Mouse (Mus musculus) retina, adult 2 months (tissue): ENCODE measurements around the gene Axin2.

Source experiments
- DNase-seq: peaks from one replicate; pipeline ENCODE4 v3.0.0-alpha.2; 2012; ENCODE audit warnings: low read depth, low spot score

The Axin2 gene

DNA sequence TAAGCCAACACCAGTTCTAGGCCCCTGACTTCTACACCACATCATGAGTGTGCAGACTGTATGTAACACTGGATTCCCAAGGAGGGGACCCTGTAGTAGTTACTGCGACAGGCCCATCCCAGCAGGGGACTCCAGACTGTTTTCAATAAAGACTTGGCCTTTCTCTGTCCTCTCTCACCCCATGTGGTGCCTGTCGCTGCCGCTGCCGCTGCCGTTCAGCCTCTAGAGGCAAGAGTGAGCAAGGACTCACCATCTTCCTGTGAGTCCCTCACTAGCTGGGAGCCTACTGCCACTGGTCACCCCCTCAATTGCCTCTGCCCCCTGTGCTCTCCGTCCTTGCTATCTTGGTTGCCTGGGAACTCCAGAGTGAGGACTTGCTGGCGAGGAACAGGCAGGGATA is 8.6 kb downstream of the Axin2 start:
- DNase-seq, result no peak

DNA sequence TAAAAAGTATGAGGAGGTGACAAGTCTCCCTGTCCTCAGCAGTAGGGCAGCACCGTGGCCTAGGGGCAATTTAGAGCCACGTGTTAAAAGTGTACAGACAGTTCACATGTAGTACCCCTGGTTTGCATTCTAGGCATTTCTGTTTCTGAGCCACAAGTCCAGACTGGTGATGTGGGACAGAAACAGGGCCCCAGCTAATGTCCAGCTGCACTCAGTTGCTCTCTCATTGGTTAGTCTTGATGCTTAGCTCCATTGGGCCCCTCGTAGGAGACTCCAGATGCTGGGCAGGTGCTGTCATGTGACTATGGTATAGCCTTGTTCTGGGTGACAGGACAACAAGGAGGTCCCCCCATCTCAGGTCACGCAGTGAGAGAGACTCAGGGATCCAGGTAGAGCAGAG is 9.0 kb downstream of the Axin2 start:
- no peak for DNase-seq

DNA sequence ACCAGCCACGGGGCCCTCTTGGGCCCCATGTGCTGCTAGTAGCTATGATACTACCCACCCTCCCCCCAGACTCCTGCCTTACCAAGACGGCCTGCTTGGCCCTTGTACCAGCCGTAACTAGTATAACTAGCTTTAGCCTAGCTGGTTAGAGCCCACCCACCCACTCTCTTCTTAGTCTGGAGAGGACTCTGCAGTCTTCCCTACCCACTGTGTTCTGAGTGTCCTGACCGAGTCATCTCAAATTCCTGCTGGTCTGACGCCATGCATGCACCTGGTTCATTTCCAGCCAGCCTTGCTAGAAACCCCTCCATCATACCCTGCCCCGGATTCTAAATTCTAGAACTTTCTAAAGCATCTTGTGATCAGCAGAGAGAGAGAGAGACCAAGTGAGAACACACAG is 9.6 kb downstream of the Axin2 start:
- DNase-seq, result no peak

DNA sequence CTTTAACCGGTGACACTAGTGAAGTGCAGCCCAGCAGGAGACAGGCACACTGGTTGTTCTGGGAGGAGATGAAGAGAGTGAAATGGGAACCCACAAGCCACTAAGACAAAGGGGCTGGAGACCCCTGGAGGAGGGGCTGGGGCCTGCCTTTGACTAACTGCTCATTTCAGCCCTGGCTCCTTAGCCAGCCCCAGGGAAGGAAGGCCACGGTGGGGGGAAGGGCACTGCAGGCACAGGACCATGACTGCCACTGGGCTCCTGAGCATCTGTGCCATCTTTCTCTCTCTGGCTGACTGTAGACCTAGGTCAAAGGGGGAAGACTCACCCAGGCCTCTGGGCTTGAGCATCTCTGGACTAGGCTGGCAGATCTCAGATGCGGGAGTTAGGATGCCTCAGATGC is 10.5 kb downstream of the Axin2 start:
- no peak for DNase-seq

DNA sequence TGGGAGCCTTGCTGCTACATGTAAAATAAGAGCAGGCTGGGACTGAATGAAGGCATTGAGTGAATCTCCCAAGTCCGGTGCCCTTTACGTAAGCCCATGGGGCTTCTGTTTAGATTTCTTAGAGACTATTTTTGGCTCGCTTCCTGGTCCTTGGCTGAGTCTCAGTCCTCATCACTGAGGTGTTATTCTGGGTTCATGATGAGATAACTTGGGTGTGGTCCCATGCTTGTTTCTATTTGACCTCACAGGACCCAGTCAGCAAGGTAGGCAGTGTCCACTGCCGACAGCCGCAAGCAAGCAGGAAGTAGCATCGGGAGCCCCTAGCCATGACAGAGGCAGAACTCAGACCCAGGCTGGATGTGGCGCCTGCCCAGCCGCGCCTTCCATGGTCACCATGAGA is 13.7 kb downstream of the Axin2 start:
- DNase-seq, result no peak

DNA sequence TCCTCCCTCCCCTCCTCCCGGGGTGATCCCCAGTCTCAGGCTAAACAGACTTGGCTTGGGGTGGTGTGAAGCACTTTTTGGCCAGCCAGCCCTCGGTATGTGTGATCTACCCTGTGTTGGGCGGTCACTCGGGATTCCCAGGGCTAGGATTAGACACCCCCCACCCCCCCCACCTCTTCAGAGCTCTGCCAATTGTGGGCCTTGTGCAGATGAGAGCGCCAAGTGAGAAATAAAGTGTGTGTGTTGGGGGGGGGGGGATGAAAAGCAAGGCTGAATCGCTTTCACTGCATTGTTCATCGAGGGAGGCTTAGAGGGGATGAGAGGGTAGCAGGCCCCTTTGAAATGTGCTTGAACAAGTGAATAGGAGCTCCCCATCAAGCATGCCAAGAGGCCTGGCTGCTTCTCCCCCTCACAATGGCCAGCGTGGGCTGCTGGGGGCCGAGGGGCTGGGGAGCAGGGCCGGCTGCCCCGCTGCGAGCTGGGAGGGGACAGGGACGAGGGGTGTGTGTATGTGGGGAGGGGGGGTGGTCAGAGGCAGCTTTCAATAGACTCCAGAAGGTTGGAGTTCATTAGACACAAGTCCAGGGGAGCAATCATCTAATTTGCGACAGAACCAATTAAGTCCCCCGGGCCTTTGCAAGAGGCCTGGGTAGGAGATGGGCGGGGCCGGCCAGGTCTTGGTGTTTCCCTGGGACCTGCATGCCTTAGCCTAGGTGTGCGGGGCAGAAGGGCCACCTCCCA is 15.1 kb downstream of the Axin2 start:
- DNase-seq, result no peak

DNA sequence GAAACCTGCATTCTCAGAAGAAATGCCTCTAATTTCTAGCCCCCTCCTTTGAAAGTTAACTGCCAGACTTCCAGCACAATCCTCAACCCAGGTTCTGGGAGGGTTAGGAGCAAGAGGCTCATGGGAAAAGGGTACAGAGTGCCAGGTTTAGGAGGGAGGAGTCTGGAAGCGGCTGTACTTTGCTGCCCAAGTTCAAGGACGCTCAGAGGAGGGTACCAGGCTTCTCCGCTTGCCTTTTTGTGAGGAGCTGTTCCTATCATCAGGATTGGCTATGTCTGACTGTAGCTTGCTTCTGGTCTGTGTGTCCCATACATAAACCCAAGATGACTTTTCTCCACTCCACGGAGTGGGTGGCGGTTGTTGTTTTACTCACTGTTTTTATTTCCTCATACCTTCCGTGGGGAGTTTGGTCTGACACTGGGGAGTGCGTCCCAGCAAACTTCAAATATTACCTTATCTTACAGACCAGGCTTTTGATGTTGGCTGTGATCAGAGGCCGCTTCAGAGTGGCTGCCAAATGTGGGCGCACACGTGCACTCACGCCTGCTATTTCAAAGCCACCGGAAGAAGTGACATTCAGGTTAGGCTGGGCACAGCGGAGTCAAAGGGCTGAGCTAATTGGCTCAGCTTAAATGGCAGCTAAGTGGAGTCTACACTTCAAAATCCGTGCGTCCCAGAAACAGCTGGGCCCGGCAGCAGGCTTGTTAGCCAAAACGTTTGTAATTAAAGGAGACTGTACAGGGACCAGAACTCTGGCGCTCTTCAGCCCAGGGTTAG is 16.1 kb downstream of the Axin2 start:
- DNase-seq, result no peak

DNA sequence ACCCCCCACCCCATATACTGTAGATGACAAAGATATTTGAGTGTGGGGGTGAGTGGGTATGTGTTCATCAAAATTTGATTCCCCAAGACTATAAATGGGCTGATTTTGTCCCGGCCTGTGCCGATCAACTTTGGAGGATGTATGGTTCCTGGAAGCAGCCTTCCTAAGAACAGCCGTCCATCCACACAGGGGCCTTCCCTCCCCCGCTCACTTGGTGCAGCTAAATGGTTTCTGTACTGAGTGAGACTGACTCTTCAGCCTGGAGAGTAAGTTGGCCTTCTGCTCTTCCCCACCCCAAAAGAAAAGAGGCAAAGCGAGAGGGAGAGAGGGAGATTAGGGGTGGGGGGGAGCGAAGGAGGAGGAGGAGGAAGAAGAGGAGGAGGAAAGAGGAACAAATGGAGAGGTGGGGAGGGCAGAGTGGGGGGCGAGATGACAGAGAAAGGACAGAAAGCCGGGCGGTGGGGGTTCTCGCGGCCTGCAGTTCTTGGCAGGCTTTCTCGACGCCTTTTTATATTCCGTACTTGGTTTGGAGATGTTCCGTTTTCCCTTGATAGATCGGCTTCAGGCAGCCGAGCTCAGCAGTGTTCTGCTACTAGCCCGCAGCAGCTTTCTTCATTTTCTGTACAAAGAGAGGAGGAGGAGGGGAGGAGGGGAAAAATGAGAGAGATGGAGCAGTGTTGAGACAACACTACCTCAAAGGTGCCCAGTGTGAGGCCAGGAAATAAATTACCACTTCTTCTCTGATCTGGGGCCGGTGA is 20.7 kb downstream of the Axin2 start:
- DNase-seq, result no peak

DNA sequence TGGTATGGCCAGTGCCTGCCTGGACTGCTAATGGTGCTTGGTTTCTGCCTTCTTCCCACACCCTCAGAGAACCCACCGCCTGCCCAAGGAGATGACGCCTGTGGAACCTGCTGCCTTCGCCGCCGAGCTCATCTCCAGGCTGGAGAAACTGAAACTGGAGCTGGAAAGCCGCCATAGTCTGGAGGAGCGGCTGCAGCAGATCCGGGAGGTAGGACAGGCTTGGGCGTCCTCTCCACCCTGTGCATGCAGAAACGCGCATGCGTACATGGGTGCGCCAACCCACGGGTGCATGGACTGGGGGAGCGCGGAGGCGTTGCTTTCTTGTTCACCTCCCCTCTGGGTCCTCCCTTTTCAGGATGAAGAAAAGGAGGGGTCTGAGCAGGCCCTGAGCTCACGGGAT is 21.7 kb downstream of the Axin2 start:
- no peak for DNase-seq

DNA sequence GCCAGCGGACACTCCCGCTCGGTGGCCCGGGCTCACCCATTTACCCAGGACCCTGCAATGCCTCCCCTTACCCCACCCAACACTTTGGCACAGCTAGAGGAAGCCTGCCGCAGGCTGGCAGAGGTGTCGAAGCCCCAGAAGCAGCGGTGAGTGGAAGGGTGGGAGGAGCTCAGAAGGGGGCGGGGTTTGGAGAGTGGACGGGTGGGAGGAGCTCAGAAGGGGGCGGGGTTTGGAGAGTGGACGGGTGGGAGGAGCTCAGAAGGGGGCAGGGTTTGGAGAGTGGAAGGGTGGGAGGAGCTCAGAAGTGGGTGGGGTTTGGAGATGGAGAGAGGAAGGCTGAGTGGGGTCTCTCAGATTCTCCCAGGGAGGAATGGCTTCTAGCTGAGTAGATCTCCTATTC is 23.6 kb downstream of the Axin2 start:
- no peak for DNase-seq

DNA sequence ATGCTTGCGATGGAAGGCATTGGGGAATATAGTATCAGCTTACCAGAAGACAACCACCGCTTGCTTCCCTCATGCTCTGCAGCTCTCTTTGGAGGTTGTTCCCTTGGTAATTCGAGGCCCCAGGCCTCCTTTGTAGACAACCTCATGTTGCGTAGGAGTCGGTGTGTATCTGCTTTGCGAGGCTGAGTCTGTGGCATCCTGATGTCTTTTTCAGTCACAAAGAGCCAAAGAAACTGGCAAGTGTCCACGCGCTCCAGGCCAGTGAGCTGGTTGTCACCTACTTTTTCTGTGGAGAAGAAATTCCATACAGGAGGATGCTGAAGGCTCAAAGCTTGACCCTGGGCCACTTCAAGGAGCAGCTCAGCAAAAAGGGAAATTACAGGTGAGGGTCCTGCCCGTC is 25.5 kb downstream of the Axin2 start:
- DNase-seq, result no peak

DNA sequence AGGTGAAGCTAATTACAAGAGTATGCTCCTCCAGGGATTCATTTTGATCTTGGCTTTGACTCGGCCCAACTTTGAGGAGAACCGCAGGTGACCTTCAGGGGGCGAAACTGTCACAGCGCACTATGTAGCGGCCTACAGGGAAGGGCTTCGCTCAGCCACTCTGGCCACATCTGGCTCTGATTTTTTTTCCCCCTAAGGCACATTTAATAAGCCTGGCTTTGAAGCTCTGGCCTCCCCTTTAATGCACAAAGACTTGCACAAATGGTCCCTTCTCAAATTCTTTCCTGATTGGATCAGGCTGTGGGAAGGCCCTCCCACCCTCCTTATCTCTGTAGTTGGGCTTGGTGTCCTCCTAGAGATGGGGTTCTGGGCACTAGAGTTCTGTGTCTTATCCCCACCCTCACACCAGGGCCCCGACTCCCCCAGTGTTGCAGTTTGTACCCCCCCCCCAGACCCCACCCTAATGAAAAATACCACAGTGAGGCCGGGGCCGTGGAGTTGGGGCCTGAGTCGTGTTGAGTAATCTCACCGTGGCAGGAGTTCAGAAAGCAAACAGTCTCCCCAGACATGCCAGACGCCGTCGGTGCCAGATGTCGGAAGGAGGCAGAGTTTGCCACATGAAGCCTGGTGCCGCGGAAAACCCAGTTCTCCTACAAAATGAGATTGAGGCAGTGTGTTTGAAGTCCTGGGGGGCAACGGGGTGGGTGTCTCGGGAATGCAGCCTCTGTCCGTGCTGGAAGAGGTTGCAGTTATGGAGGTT is 27.5 kb downstream of the Axin2 start:
- no peak for DNase-seq

DNA sequence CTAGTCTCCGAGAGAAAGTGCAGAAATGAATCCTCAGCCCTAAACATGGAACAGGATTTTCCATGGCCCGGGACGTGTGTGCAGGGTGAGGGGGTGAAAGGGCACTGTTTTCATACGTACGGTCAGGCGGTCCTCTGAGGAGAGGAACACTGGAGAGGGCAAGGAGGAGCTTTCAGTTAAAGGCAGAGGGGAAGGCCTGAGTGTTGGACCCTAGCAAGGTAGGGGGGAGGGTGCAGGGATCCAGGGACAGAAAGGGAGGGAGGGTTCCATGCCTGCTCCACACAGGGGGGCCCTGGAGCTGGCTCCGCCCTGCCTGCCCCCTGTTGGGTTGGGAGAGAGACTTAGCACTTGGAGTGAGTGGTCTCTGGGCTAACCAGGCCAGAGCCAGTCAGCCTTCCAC is 28.4 kb downstream of the Axin2 start:
- DNase-seq, result no peak

DNA sequence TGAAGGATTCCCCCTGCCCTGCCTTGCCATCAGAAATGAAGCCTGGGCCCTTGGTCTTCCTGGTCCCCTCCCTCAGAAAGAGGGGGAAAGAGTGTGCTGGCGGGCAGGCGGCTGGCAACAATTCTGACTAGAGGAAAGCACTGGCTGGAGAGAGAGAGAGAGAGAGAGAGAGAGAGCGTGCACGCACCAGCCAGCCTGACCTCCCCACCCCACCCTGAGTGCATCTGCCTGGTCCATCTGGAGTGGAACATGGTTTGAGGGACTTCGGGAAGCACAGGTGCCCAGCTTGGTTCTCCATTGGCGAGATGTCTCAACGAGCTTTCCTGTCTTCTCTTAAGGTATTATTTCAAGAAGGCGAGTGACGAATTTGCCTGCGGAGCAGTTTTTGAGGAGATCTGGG is 28.8 kb downstream of the Axin2 start:
- DNase-seq, result no peak

DNA sequence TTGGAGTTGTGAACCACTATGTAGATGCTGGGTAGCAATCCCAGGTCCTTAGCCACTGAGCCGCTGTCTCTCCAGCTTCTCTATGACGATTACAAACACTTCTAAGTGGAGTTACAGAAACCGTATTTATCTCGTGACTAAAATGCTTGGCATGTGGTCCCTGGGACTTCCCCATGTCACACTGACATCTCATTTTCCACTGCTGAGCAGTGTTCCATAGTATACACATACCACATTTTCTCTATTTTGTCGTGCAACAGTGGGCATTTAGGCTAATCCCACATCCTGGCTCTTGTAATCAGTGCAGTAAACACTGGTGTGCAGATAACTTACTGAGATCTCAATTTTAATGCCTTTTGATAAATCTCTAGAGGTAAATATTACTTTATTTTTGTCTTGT is 32.2 kb downstream of the Axin2 start:
- no peak for DNase-seq

DNA sequence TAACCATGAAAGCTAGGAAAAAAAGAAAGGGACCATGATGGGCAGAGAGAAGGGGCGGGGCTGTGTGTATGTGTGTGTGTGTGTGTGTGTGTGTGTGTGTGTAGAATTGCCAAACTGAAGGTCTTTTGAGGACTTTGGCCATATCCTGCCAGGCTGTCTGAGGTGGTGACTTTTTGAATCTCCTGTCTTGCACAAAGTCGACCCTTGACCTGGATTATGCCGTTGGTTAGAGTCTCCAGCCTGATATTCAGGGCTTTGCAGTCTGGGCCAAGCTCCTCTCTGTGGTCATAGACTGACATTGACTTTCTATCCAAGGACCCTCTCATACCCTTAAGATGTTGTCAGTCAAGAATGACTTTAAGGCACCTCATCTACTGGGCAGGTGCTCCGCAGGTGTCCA is 35.8 kb downstream of the Axin2 start:
- DNase-seq, result no peak

DNA sequence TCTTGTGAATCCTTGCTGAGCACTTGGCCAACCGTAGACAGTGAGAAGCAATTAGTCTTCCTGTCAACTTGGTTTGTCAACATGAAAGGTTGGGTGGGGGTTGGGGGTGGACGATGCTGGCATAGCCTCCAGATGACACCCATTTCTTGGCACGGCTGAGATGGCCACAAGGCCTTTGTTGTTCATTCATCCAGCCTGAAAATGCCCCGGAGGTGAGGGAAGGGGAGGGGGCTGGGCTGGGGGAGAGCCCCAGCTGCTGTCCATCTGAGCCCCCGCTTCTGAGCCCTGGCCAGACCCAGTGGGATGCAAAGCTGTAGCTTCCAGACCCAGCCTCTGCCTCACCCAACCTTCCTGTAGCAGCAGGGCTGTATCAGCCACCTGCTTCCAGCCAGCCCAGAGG is 38.2 kb downstream of the Axin2 start:
- no peak for DNase-seq

DNA sequence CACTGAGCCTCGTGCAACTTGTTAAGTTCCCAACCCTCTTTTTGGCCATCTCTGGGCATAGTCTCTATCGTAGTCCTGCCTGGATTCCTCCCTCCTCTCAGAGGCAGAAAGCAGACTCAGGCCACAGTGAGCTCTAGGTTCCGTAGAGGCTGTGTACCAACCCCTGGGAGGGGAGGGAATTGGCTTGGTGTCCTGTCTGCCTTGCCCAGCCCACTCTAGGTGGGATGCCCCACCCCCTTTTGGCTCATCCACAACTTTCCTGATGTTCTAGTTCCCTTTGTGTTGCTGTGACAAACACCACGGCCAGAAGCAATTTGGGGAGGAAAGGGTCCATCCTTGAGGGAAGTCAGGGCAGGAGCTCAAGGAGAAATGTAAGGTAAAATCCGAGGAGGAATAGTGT is 39.0 kb downstream of the Axin2 start:
- DNase-seq, result no peak

DNA sequence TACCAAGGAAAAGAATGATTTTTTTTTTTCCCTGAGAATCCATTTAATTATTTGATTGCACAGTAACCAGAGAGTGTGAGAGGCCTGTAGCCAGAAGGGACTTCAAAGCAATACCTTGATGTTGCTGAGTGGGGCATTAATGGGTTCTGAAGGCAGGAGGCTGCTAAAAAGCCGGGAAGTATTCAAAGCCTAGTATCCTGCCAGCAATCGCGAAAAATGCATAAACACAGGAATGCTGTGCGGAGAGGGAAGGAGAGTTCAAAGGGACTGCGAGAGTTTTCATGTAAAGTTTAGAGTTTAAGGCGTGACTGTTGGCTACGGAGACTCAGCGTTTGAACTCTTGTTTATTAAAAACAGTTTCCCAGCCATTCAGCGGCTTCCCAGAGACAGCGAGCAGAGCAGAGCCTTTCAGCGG is 41.5 kb downstream of the Axin2 start:
- DNase-seq, result no peak

DNA sequence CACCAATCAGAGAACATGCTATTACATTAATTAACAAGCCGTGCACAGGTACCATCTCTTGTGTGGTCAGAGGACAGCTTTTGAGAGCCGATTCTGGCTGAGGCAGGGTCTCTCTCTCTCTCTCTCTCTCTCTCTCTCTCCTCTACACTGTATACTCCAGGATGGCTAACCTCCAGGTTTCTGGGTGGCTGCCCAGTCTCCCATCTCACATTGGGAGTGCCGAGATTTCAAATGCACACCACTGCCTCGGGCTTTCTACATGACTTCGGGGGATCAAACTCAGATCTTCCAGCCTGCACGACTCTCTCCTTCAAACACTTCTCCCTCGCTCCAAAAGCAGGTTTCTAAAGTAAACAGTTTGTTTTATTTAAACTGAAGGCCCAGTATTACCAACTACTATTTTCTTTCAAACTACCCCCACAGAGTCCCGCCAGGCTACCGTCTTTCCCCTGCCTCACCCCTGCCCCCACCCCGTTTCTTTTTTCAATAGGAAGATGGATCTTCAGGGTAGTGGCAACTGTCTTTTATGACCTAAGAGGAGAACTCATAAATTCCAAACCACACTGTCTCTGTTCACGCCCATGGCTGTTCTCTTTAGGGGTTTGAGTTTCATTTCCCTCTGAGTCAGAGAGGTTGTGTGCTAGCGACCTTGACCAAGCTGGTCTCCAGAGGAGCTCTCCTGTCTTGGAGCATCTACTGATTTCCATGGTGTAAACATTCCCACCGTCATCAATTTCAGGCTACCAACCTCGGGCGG is 43.5 kb downstream of the Axin2 start:
- DNase-seq, result no peak

DNA sequence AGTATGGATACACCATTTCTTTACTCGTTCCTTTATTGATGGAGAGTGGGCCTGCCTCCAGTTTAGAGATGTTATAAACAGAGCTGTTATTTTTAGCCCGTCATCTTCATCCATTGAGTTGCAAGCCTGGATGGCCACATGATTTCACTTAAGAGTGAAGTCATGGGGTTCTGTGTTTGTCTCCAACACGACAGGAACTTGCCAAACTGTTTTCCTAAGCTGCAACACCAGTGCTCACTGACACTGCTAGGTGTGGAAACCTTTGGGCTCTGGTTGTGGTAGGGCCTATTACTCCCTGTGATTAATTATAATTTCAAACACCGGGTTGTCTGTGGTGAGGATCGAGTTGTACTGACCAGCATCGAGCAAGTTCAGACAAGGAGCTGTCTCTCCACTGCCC is 45.6 kb downstream of the Axin2 start:
- no peak for DNase-seq
